Mouse (Mus musculus) neural tube, embryonic 13.5 days (tissue): ENCODE measurements around the gene Dnaja4. TPM values are rescaled to one million over a fixed set of nuclear protein-coding genes. Genes with fewer than 3 reads are reported as not detected.

Experiments used
- ATAC-seq: fragments of 200-750 bp; cut with Nextera tagmentation; 2 replicates; pipeline ENCODE4 v1.8.0; 2017; ENCODE audit warnings: low read depth, mild to moderate bottlenecking, moderate TSS enrichment, moderate library complexity
- H3K27ac ChIP-seq: fragments of 300-500 bp; sonication (generic); replicated peaks from 2 replicates; pipeline ENCODE4 v1.5.1; 2015; ENCODE audit warnings: moderate library complexity, mild to moderate bottlenecking, inconsistent platforms
- H3K27me3 ChIP-seq: fragments of 300-500 bp; sonication (generic); 2 replicates; pipeline ENCODE4 v1.6.1; 2015; ENCODE audit warnings: mild to moderate bottlenecking, inconsistent platforms
- H3K36me3 ChIP-seq: fragments of 300-500 bp; sonication (generic); 2 replicates; pipeline ENCODE4 v1.6.1; 2015; ENCODE audit warnings: mild to moderate bottlenecking, inconsistent platforms
- H3K4me1 ChIP-seq: fragments of 300-500 bp; sonication (generic); replicated peaks from 2 replicates; pipeline ENCODE4 v1.6.1; 2015; ENCODE audit warnings: inconsistent platforms
- H3K4me2 ChIP-seq: fragments of 300-500 bp; sonication (generic); 2 replicates; pipeline ENCODE4 v1.6.1; 2015; ENCODE audit warnings: inconsistent platforms, mild to moderate bottlenecking, moderate library complexity
- H3K4me3 ChIP-seq: fragments of 300-500 bp; sonication (generic); 2 replicates; pipeline ENCODE4 v1.5.1; 2015; ENCODE audit warnings: mild to moderate bottlenecking, inconsistent platforms
- H3K9ac ChIP-seq: fragments of 300-500 bp; sonication (generic); 2 replicates; pipeline ENCODE4 v1.6.1; 2015; ENCODE audit warnings: moderate library complexity, mild to moderate bottlenecking, inconsistent platforms
- H3K9me3 ChIP-seq: fragments of 300-500 bp; sonication (generic); 2 replicates; pipeline ENCODE4 v1.6.1; 2016; ENCODE audit warnings: inconsistent platforms
- WGBS: fragments of 180-500 bp; shearing (Covaris S2); methylation state at CpG from one replicate; pipeline ENCODE4 v1.1.7; 2015; 5-methylcytosine and 5-hydroxymethylcytosine counted together
- polyA plus RNA-seq: library from polyadenylated mRNA; unstranded; fragments of >200 nt; fragmentation: Nextera tagmentation; extraction: Ambion mirVana; gene quantifications from 2 replicates; pipeline ENCODE4 v1.2.1, GENCODE M21; 2015

Dnaja4 gene
- polyA plus RNA-seq, 1 experiment from 2014 or later: 3.9 TPM

DNA sequence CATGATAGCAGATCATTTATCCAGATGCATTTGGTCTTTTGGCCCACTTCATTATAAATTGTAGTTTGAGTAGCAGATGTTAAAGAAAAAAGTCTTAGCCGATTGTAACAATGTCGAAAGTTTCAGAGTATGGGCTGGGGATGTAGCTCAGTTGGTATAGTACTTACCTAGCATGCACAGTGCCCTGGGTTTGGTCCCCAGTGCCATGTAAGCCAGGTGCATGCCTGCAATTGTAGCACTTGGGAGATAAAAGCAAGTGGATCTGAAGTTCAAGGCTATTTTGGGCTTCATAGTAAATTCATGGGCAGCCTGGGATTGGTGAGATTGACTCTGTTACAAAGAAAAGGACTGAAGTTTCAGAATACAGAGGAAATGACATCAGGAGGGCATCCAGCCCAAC is 3.9 kb downstream of the Dnaja4 start:
- no peak overlapping the region for H3K9ac ChIP-seq
- no peak overlapping the region for H3K27ac ChIP-seq
- peaks cover 43% of the 10 kb centered on the region for H3K27me3 ChIP-seq
- no peaks in the 10 kb centered on the region for H3K36me3 ChIP-seq
- no peak for ATAC-seq
- H3K4me1 ChIP-seq: peaks cover 30% of the 10 kb centered on the region
- 76% methylated on average over 2 of the region's 2 CpGs for WGBS
- no peaks in the 10 kb centered on the region for H3K9me3 ChIP-seq
- no peak overlapping the region for H3K4me3 ChIP-seq
- no peak overlapping the region for H3K4me2 ChIP-seq

DNA sequence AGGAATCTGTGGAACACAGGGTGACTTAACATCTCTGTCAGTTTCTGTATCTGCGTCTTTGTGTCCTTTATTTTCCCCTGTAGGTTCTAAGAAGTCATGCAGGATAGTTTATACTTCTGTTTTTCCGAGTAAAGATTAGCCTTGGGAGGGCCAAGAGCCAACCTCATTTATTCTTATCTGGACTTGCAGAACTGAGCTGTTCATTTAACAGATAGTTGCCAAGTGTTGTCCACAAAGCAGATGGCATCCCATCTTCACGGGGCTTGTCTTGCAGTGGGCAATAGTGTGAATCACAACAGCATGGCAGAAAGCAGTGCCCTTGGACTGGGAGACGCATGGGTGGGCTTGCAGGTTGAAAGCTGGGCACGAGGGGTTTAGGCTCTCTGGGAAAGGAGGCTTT is 5.7 kb downstream of the Dnaja4 start:
- no peaks in the 10 kb centered on the region for H3K9me3 ChIP-seq
- no peak for ATAC-seq
- no peak overlapping the region for H3K9ac ChIP-seq
- no peak overlapping the region for H3K27ac ChIP-seq
- peaks cover 30% of the 10 kb centered on the region for H3K4me1 ChIP-seq
- 75% methylated on average over 5 of the region's 5 CpGs for WGBS
- peaks cover 29% of the 10 kb centered on the region for H3K27me3 ChIP-seq
- peaks cover 11% of the 10 kb centered on the region for H3K36me3 ChIP-seq
- no peak overlapping the region for H3K4me2 ChIP-seq
- H3K4me3 ChIP-seq: no peak overlapping the region

DNA sequence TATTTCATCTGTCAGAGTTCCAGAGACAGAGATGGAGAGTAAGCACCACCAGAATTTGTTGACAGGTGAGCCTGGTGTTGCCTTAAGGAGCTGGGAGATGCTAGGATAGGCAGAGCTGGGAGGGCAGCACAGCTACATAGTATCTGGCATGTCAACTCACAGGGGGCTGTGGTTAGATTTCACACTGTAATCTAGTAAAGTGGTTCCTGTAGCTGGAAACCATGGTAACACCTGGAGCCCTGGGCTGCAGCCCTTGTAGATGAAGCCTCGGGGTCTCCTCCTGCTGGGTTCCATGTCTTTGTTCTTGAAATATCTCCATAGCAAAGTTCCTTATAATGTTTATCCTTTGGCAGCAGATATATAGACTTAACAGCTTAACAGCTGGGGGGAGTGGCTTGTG is 6.9 kb downstream of the Dnaja4 start:
- 48% methylated on average over 1 of the region's 1 CpGs for WGBS
- Histone ChIP-seq H3K4me2 (no peak overlapping the region), H3K36me3 (peaks cover 16% of the 10 kb centered on the region), H3K27ac (no peak overlapping the region), H3K9ac (no peak overlapping the region), H3K4me1 (peaks cover 20% of the 10 kb centered on the region), H3K9me3 (no peaks in the 10 kb centered on the region), H3K27me3 (peaks cover 17% of the 10 kb centered on the region), H3K4me3 (no peak overlapping the region)
- ATAC-seq: no peak

DNA sequence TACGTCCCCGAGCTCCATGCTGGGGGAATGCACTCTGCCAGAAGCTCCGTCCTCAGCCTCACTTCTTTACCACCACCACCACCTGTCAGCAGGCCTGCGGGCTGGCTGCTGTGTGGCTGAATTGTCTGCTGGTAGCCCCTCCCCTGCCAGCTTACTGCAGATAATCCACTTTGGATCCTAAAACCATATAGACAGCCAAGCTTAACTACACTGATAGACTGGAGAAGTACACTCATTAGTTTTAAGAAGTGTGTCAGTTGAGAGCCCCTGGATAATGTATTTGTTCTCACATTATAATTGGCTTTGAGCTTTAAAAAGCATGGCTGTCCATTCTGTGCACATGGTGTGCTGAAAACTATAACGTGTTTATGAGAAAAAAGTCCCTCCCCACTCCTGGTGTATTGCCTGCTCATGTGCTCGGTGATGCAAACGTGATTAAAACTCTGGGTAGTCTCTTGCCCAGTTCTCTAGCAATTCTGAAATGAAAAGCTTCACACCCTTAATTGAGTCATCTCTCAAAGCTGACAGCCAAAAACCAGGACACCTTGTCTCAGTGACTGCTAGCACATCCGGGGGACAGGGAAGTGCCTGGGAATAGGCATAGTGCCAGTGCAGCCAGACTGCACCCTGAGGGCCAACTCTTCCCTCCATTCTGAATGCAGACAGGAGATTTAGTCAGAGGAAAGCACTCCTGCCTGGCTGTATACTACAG is 8.8 kb downstream of the Dnaja4 start:
- no peak for ATAC-seq
- H3K27me3 ChIP-seq: no peaks in the 10 kb centered on the region
- H3K36me3 ChIP-seq: peaks cover 34% of the 10 kb centered on the region
- 62% methylated on average over 8 of the region's 8 CpGs for WGBS
- no peak overlapping the region for H3K4me2 ChIP-seq
- peaks cover 13% of the 10 kb centered on the region; the same call in 1 of the 2 replicates for H3K4me1 ChIP-seq
- H3K9ac ChIP-seq: no peak overlapping the region
- no peak overlapping the region for H3K27ac ChIP-seq
- H3K4me3 ChIP-seq: no peak overlapping the region
- no peaks in the 10 kb centered on the region for H3K9me3 ChIP-seq

DNA sequence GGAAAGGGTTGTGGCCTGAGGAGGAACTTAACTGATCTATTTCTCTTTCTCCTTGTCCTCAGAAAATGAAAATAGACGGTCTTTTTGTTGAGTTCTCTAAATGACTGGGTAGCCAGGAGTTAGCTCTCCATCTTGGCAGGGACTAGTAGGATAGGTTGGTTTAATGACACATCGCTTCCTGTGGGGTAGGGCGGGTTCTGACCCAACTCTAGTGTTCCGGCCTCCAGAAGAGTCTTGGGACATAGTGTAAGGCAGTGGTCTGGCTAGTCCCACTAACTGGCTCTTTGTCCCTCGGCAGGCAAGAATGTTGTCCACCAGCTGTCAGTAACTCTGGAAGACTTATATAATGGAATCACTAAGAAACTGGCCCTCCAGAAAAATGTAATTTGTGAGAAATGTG is 9.4 kb downstream of the Dnaja4 start:
- peaks cover 11% of the 10 kb centered on the region; the same call in 1 of the 2 replicates for H3K4me1 ChIP-seq
- H3K27me3 ChIP-seq: no peaks in the 10 kb centered on the region
- no peak for ATAC-seq
- no peak overlapping the region for H3K9ac ChIP-seq
- no peak overlapping the region for H3K4me2 ChIP-seq
- no peak overlapping the region for H3K4me3 ChIP-seq
- no peak overlapping the region for H3K27ac ChIP-seq
- H3K9me3 ChIP-seq: no peaks in the 10 kb centered on the region
- peaks cover 39% of the 10 kb centered on the region for H3K36me3 ChIP-seq
- WGBS: 91% methylated on average over 5 of the region's 5 CpGs

DNA sequence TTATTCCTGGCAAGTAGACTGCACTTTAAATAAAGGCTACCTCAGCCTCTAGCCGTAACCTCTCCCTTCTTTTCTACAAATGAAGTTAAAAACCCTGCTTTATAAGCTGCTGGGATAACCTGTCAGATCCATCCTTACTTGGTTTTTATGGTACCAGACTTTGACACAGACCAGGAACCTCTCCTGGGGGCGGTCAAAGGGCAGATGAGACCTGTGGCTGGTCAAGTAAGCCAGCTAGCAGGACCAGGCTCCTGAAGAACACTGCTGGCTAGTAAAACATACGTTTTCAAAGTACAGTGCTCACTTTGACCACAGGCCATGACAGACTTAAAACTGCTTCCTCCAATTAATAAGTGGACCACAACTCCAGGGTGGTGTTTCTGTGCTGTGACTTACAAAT is 17.1 kb downstream of the Dnaja4 start:
- Histone ChIP-seq H3K36me3 (peaks cover 92% of the 10 kb centered on the region), H3K27ac (no peak overlapping the region), H3K9me3 (no peaks in the 10 kb centered on the region), H3K4me2 (no peak overlapping the region), H3K9ac (no peak overlapping the region), H3K4me1 (no peaks in the 10 kb centered on the region), H3K27me3 (no peaks in the 10 kb centered on the region), H3K4me3 (no peak overlapping the region)
- no peak for ATAC-seq
- WGBS: 97% methylated on average over 3 of the region's 3 CpGs

DNA sequence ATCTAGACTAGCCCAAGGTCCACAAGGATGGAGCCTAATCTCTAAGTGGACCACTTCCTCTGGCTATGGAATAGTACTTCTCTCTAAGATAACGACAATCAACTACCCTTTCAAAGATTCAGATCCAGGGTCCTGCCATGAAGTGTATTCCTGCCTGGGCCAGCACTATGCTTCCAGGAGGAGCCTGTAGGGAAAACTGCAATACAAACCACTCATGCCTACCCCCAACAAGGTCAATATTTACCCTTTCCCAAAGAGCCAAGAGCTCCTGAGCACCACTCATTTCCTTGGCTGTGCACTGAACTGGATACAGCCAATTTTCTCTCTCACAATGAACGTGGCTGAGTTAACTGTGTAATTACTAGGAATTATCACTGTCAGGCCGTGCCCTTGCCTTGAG is 18.9 kb downstream of the Dnaja4 start:
- Histone ChIP-seq H3K4me1 (no peaks in the 10 kb centered on the region), H3K27ac (no peak overlapping the region), H3K4me2 (no peak overlapping the region), H3K4me3 (no peak overlapping the region), H3K9ac (no peak overlapping the region), H3K9me3 (no peaks in the 10 kb centered on the region), H3K36me3 (peaks cover 88% of the 10 kb centered on the region), H3K27me3 (no peaks in the 10 kb centered on the region)
- no peak for ATAC-seq
- 81% methylated on average over 3 of the region's 3 CpGs for WGBS

DNA sequence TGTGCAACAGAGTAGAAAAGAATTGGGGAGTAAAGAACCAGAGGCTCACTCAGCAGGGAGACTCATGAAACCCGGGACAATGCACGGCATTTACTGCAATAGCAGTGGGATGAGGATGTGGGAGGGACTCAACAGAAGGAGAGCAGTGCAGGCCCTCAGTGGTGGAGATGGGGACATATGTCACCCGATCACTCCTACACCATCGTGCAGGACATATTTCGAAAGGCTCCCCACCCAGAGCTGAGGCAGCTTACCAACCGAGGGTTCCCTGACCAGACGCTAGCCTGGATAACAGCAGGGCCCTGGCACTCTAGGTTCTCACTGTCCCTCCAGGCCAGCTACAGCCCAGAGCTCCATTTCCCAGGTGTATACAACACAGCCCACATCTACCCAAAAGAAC is 23.5 kb downstream of the Dnaja4 start:
- Histone ChIP-seq H3K36me3 (peaks cover 91% of the 10 kb centered on the region), H3K27me3 (no peaks in the 10 kb centered on the region), H3K9me3 (no peaks in the 10 kb centered on the region), H3K9ac (no peak overlapping the region), H3K27ac (no peak overlapping the region), H3K4me1 (no peaks in the 10 kb centered on the region), H3K4me2 (no peak overlapping the region), H3K4me3 (no peak overlapping the region)
- 48% methylated on average over 7 of the region's 7 CpGs for WGBS
- ATAC-seq: no peak

DNA sequence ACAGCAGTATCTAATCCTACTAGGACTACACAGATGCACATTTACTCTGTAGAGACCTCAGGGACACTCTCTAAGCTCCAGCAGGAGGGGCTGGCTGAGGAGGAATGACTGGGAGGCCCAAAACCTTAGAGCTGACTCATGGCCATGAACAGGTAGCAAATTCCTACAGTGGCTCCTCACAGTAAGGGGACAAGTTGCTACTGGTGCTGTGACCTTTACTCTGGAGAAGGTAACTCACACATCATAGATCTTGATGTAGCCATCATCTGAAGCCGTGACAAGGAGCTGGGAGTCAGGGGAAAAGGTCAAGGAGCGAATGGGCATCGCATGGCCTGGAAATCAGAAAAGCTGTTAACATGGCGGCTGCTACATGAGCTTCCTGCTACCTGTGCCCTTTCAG is 23.9 kb downstream of the Dnaja4 start:
- Histone ChIP-seq H3K9ac (no peak overlapping the region), H3K36me3 (peaks cover 91% of the 10 kb centered on the region), H3K27me3 (no peaks in the 10 kb centered on the region), H3K4me1 (no peaks in the 10 kb centered on the region), H3K4me2 (no peak overlapping the region), H3K9me3 (no peaks in the 10 kb centered on the region), H3K27ac (no peak overlapping the region), H3K4me3 (no peak overlapping the region)
- 94% methylated on average over 4 of the region's 4 CpGs for WGBS
- no peak for ATAC-seq

DNA sequence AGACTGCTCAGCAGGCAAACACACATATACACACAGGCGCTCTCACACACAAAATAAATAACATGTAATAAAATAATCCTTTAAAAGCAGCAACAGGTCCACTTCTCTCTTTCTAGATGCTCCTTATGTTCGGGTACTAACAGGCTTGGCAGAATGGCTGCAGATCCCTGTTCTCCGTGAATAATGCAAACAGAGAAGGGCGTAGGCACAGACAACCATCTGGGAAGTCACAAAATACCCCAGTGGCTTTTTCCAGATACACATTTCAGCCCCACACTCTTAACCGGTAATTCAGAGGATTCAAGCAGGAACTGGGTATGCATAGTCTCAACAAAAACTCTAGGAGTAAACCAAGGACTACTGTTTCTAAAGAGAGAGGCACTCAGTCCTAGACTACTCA is 27.6 kb downstream of the Dnaja4 start:
- no peak overlapping the region for H3K4me2 ChIP-seq
- no peaks in the 10 kb centered on the region for H3K9me3 ChIP-seq
- no peaks in the 10 kb centered on the region for H3K4me1 ChIP-seq
- peaks cover 84% of the 10 kb centered on the region for H3K36me3 ChIP-seq
- no peak overlapping the region for H3K9ac ChIP-seq
- H3K27ac ChIP-seq: no peak overlapping the region
- WGBS: 88% methylated on average over 5 of the region's 5 CpGs
- H3K4me3 ChIP-seq: no peak overlapping the region
- no peak for ATAC-seq
- H3K27me3 ChIP-seq: no peaks in the 10 kb centered on the region

DNA sequence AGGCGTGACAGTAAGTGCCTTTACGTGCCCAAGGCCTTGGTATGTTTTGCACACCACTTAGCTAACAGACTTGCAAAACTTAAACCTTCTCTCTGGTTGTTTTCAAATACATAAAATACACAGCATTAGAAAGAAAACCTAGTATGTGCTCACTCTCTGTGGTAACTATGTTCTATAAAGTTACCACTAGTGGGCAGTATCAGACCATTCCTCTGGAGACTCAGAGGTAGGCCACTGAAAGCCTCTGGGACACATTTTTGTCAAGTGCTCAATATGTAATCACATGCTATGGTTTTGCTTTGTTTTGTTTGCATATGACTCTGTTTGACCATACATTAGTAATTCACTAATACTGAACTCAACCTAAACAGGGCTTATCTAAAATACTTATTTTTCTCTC is 33.4 kb downstream of the Dnaja4 start:
- H3K4me2 ChIP-seq: no peak overlapping the region
- no peak overlapping the region for H3K4me3 ChIP-seq
- peaks cover 28% of the 10 kb centered on the region for H3K36me3 ChIP-seq
- WGBS: 96% methylated on average over 2 of the region's 2 CpGs
- ATAC-seq: no peak
- H3K9ac ChIP-seq: no peak overlapping the region
- peaks cover 32% of the 10 kb centered on the region for H3K4me1 ChIP-seq
- H3K27me3 ChIP-seq: no peaks in the 10 kb centered on the region
- no peaks in the 10 kb centered on the region for H3K9me3 ChIP-seq
- H3K27ac ChIP-seq: no peak overlapping the region

DNA sequence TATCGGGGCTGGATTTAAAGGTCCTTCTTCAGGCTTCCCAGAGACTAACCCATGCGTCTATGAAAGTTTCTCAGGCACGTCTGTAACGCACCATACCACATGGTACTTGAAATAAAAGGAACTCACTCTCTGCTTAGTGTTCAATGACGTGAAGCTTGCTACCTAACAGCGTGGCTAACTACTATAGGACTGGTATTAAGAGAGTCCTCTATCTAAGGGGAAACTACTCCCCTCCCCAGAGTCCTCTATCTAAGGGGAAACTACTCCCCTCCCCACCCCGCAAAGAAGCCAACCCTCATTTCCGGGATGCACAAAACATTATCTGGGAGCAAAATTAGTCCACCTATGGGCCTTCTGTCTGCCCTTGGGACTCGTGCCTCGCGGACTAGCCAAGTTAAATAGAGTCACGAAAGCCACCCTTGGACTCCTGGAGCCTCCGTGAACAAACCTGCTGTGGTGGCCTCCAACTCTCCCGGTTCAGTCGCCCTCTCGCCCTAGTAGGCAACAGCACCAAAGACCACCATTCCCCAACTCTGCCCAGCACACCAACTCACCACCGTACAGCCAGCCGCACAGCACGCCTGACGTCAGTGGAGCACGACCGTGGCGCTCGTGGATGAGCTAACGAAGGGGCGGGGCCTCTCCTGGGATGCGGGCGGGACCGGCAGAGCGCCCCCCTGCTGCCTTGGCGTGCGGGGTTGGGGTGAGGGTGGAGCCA is 35.4 kb downstream of the Dnaja4 start, which contains the start of gene Wdr61:
Gene Wdr61 (minus strand): TSS at position 599 of the 718 bp plus-strand sequence.
- Histone ChIP-seq H3K27me3 (no peaks in the 10 kb centered on the region), H3K9me3 (no peaks in the 10 kb centered on the region), H3K27ac (peak within 1 kb of the TSS; percentile 34; the same call in 1 of the 2 replicates), H3K36me3 (peaks cover 9% of the 10 kb centered on the region; the same call in 1 of the 2 replicates), H3K4me3 (peak within 1 kb of the TSS; percentile 67), H3K4me1 (peaks cover 36% of the 10 kb centered on the region), H3K9ac (peak within 1 kb of the TSS; percentile 80), H3K4me2 (peak within 1 kb of the TSS; percentile 79)
- 2% methylated on average over 32 of the region's 32 CpGs for WGBS
- peak; percentile 94 for ATAC-seq
